Mouse (Mus musculus) CH12.LX (cell line): ENCODE measurements around the gene Cyp2c69. TPM values are rescaled to one million over a fixed set of nuclear protein-coding genes. Genes with fewer than 3 reads are reported as not detected.
"Not testable (repeated sequence)": the region's sequence is repeated elsewhere in the genome, so short reads cannot be mapped to it uniquely, and the experiment has no call there.

Experiments used
- DNase-seq: peaks from one replicate; pipeline ENCODE4 v3.0.0-alpha.2; 2013; ENCODE audit errors: extremely low read depth
- H3K27ac ChIP-seq: 2 replicates; pipeline ENCODE4 v1.5.1; 2012; ENCODE audit warnings: low read depth, mild to moderate bottlenecking, control low read depth, moderate library complexity; ENCODE audit not compliant: insufficient read depth
- H3K27me3 ChIP-seq: replicated peaks from 2 replicates; pipeline ENCODE3; 2012; ENCODE audit warnings: inconsistent platforms
- H3K36me3 ChIP-seq, 2 experiments: replicated peaks in 1 of 2; 2 replicates each; pipeline versions ENCODE3 to v1.6.1; 2012; ENCODE audit warnings: inconsistent platforms in 1 of 2, low read length in 1 of 2, mild to moderate bottlenecking in 1 of 2, mixed read lengths in 1 of 2, moderate library complexity in 1 of 2; ENCODE audit not compliant: control insufficient read depth in 1 of 2, insufficient read depth in 1 of 2
- H3K4me1 ChIP-seq, 2 experiments: 2 replicates each; pipeline ENCODE4 v1.6.1; 2012; ENCODE audit warnings: inconsistent platforms in 1 of 2, moderate library complexity in 1 of 2; ENCODE audit not compliant: insufficient read depth in 2 of 2, control insufficient read depth in 1 of 2
- H3K4me2 ChIP-seq: 2 replicates; pipeline ENCODE4 v1.6.1; 2012; ENCODE audit warnings: low read depth, mild to moderate bottlenecking, control low read depth; ENCODE audit not compliant: poor library complexity, insufficient read depth, severe bottlenecking
- H3K4me3 ChIP-seq, 3 experiments: fragments of 150-350 bp in 1 of 3; sonication (generic) in 1 of 3; replicated peaks in 1 of 3; 2 replicates each; pipeline versions ENCODE3 to v1.5.1; 2011 to 2012; ENCODE audit warnings: low read depth in 2 of 3, low read length in 2 of 3, mild to moderate bottlenecking in 2 of 3, moderate library complexity in 2 of 3, control low read depth in 1 of 3, improper control_type of control experiment in 1 of 3, inconsistent platforms in 1 of 3, mixed read lengths in 1 of 3; ENCODE audit not compliant: poor library complexity in 1 of 3
- H3K79me2 ChIP-seq: replicated peaks from 2 replicates; pipeline ENCODE4 v1.6.1; 2012; ENCODE audit warnings: mild to moderate bottlenecking, moderate library complexity; ENCODE audit not compliant: control insufficient read depth, poor library complexity, insufficient read depth, severe bottlenecking; ENCODE audit errors: extremely low read depth
- H3K9ac ChIP-seq: 2 replicates; pipeline ENCODE4 v1.6.1; 2012; ENCODE audit warnings: low read depth, mild to moderate bottlenecking, control low read depth, moderate library complexity; ENCODE audit not compliant: insufficient read depth
- H3K9me3 ChIP-seq: replicated peaks from 2 replicates; pipeline ENCODE3; 2012; ENCODE audit warnings: low read length, inconsistent platforms, mixed read lengths
- dilution Hi-C: fragments of 300-500 bp; cut with MboI; formaldehyde crosslinking; loops from 2 replicates; pipeline ENCODE4 v1.14.3; 2020; ENCODE audit warnings: low sequenced_read_pairs; ENCODE audit not compliant: extremely low pct_unique_long_range_greater_than_20kb, extremely low pct_ligation_motif_present
- in situ Hi-C: fragments of 300-500 bp; cut with MboI; formaldehyde crosslinking; loops from 3 replicates; pipeline ENCODE4 v1.14.3; 2019; ENCODE audit warnings: low sequenced_read_pairs, low pct_ligation_motif_present, low pct_unique_long_range_greater_than_20kb, mixed read lengths
- polyA plus RNA-seq: library from polyadenylated mRNA; unstranded; fragments of >175 nt; gene quantifications from 2 replicates; pipeline ENCODE4 v1.2.1, GENCODE M21; 2012; ENCODE audit warnings: low read depth; ENCODE audit not compliant: insufficient read length
- total RNA-seq, 2 experiments: library from RNA; depleted of rRNA; stranded (reverse); fragments of 300-350 nt in 1 of 2; fragments of >200 nt in 1 of 2; gene quantifications; 2 replicates each; pipeline ENCODE4 v1.2.3; 2012 to 2014

Cyp2c69 gene
- total and polyA plus RNA-seq, 3 experiments, result not detected

GRCm38 (mm10) chr19:39812714-39813113 is 73.9 kb downstream of the Cyp2c69 start, which contains the start of gene Cyp2c40:
Gene Cyp2c40, minus strand, starts transcription at chr19:39812814.
- dilution Hi-C loops, result not testable (repeated sequence)

More at GRCm38 (mm10) chr19:39812714-39813113, 73.9 kb downstream of the Cyp2c69 start, which contains the start of gene Cyp2c40:
- H3K4me2 ChIP-seq, H3K79me2 ChIP-seq, DNase-seq, H3K27ac ChIP-seq, in situ Hi-C loops, H3K27me3 ChIP-seq, H3K9ac ChIP-seq, H3K9me3 ChIP-seq, H3K4me3 ChIP-seq, H3K4me1 ChIP-seq, H3K36me3 ChIP-seq: not testable (repeated sequence)

Other genes with a start within 250 kb of the Cyp2c69 start
- not detected in 2 replicates for gene Cyp2c67, start 237.7 kb downstream of the Cyp2c69 start, total RNA-seq (2012; rRNA removed)
- not detected in 2 replicates for gene Cyp2c67, start 237.7 kb downstream of the Cyp2c69 start, total RNA-seq (2014; rRNA removed)
- not detected in 2 replicates for gene Cyp2c67, start 237.7 kb downstream of the Cyp2c69 start, polyA plus RNA-seq
- not detected in 2 replicates for gene Cyp2c68, start 145.7 kb downstream of the Cyp2c69 start, total RNA-seq (2012; rRNA removed)
- 0.14 and 0.16 TPM in 2 replicates for gene Cyp2c68, start 145.7 kb downstream of the Cyp2c69 start, total RNA-seq (2014; rRNA removed)
- 0.23 TPM in 1 of 2 replicates, not detected in the other for gene Cyp2c68, start 145.7 kb downstream of the Cyp2c69 start, polyA plus RNA-seq
- not detected in 2 replicates for gene Cyp2c40, start 74.0 kb downstream of the Cyp2c69 start, total RNA-seq (2012; rRNA removed)
- not detected in 2 replicates for gene Cyp2c40, start 74.0 kb downstream of the Cyp2c69 start, total RNA-seq (2014; rRNA removed)
- gene Cyp2c40, start 74.0 kb downstream of the Cyp2c69 start, polyA plus RNA-seq, result not detected in 2 replicates
- gene Cyp2c37, start 105.6 kb upstream of the Cyp2c69 start, total RNA-seq (2012; rRNA removed), result not detected in 2 replicates
- gene Cyp2c37, start 105.6 kb upstream of the Cyp2c69 start, total RNA-seq (2014; rRNA removed), result not detected in 2 replicates
- gene Cyp2c37, start 105.6 kb upstream of the Cyp2c69 start, polyA plus RNA-seq, result not detected in 2 replicates
- not detected in 2 replicates for gene Cyp2c54, start 187.0 kb upstream of the Cyp2c69 start, total RNA-seq (2012; rRNA removed)
- not detected in 2 replicates for gene Cyp2c54, start 187.0 kb upstream of the Cyp2c69 start, total RNA-seq (2014; rRNA removed)
- not detected in 2 replicates for gene Cyp2c54, start 187.0 kb upstream of the Cyp2c69 start, polyA plus RNA-seq
- gene Cyp2c50, start 202.9 kb upstream of the Cyp2c69 start, total RNA-seq (2012; rRNA removed), result not detected in 2 replicates
- not detected in 2 replicates for gene Cyp2c50, start 202.9 kb upstream of the Cyp2c69 start, total RNA-seq (2014; rRNA removed)
- gene Cyp2c50, start 202.9 kb upstream of the Cyp2c69 start, polyA plus RNA-seq, result not detected in 2 replicates